Mouse (Mus musculus) liver, embryonic 13.5 days (tissue): ENCODE results near the gene Stx4a. TPM values are rescaled to one million over a fixed set of nuclear protein-coding genes. Genes with fewer than 3 reads are reported as not detected.

Experiments used
- ATAC-seq: fragments of 200-750 bp; cut with Nextera tagmentation; 2 replicates; pipeline ENCODE4 v1.8.0; 2017; ENCODE audit warnings: low read depth, mild to moderate bottlenecking, moderate number of reproducible peaks, moderate library complexity
- DNase-seq: peaks from one replicate; pipeline ENCODE4 v3.0.0; 2022
- H3K27ac ChIP-seq: fragments of 300-500 bp; sonication (generic); 2 replicates; pipeline ENCODE4 v1.5.1; 2015; ENCODE audit warnings: moderate library complexity, mild to moderate bottlenecking, inconsistent platforms
- H3K27me3 ChIP-seq: fragments of 300-500 bp; sonication (generic); 2 replicates; pipeline ENCODE4 v1.6.1; 2015; ENCODE audit warnings: mild to moderate bottlenecking, inconsistent platforms
- H3K36me3 ChIP-seq: fragments of 300-500 bp; sonication (generic); 2 replicates; pipeline ENCODE4 v1.6.1; 2015; ENCODE audit warnings: mild to moderate bottlenecking, inconsistent platforms
- H3K4me1 ChIP-seq: fragments of 300-500 bp; sonication (generic); replicated peaks from 2 replicates; pipeline ENCODE4 v1.6.1; 2015; ENCODE audit warnings: inconsistent platforms
- H3K4me2 ChIP-seq: fragments of 300-500 bp; sonication (generic); 2 replicates; pipeline ENCODE4 v1.6.1; 2015; ENCODE audit warnings: inconsistent platforms, mild to moderate bottlenecking, moderate library complexity
- H3K4me3 ChIP-seq: fragments of 300-500 bp; sonication (generic); replicated peaks from 2 replicates; pipeline ENCODE4 v1.5.1; 2015; ENCODE audit warnings: mild to moderate bottlenecking, inconsistent platforms
- H3K9ac ChIP-seq: fragments of 300-500 bp; sonication (generic); 2 replicates; pipeline ENCODE4 v1.6.1; 2015; ENCODE audit warnings: mild to moderate bottlenecking, inconsistent platforms
- H3K9me3 ChIP-seq: fragments of 300-500 bp; sonication (generic); replicated peaks from 2 replicates; pipeline ENCODE4 v1.6.1; 2016; ENCODE audit warnings: inconsistent platforms
- WGBS: fragments of 180-500 bp; shearing (Covaris S2); methylation state at CpG from one replicate; pipeline ENCODE4 v1.1.7; 2015; ENCODE audit not compliant: insufficient replicate concordance; 5-methylcytosine and 5-hydroxymethylcytosine counted together
- polyA plus RNA-seq: library from polyadenylated mRNA; unstranded; fragments of >200 nt; fragmentation: Nextera tagmentation; extraction: Ambion mirVana; gene quantifications from 2 replicates; pipeline ENCODE4 v1.2.1, GENCODE M21; 2015

Gene Stx4a
- polyA plus RNA-seq, 1 experiment from 2014 or later, result 17.5 TPM

- H3K27ac ChIP-seq, result peak overlapping the region; percentile 92
- DNase-seq, result peak; percentile 30
- H3K4me3 ChIP-seq, result peak overlapping the region; percentile 79
- peaks cover 20% of the 10 kb centered on the region for H3K4me1 ChIP-seq
- WGBS, result 5% methylated on average over 15 of the region's 15 CpGs
- H3K9ac ChIP-seq, result peak overlapping the region; percentile 85
- H3K27me3 ChIP-seq, result no peaks in the 10 kb centered on the region
- peak; percentile 6 for ATAC-seq
- no peaks in the 10 kb centered on the region for H3K9me3 ChIP-seq
- H3K4me2 ChIP-seq, result peak overlapping the region; percentile 100
- H3K36me3 ChIP-seq, result peaks cover 21% of the 10 kb centered on the region
Observed at GRCm38 (mm10) chr7:127840886-127841285, 16.8 kb downstream of the Stx4a start.

- Histone ChIP-seq H3K4me3 (peak overlapping the region; percentile 79), H3K4me2 (peak overlapping the region; percentile 100), H3K27me3 (no peaks in the 10 kb centered on the region), H3K36me3 (peaks cover 27% of the 10 kb centered on the region), H3K4me1 (peaks cover 20% of the 10 kb centered on the region), H3K9me3 (no peaks in the 10 kb centered on the region), H3K9ac (peak overlapping the region; percentile 85), H3K27ac (peak overlapping the region; percentile 92)
- ATAC-seq (peak; percentile 86), DNase-seq (peak; percentile 85)
- WGBS, result under 1% methylated on average over 46 of the region's 46 CpGs
Observed at GRCm38 (mm10) chr7:127841340-127842000, 17.4 kb downstream of the Stx4a start.

DNA sequence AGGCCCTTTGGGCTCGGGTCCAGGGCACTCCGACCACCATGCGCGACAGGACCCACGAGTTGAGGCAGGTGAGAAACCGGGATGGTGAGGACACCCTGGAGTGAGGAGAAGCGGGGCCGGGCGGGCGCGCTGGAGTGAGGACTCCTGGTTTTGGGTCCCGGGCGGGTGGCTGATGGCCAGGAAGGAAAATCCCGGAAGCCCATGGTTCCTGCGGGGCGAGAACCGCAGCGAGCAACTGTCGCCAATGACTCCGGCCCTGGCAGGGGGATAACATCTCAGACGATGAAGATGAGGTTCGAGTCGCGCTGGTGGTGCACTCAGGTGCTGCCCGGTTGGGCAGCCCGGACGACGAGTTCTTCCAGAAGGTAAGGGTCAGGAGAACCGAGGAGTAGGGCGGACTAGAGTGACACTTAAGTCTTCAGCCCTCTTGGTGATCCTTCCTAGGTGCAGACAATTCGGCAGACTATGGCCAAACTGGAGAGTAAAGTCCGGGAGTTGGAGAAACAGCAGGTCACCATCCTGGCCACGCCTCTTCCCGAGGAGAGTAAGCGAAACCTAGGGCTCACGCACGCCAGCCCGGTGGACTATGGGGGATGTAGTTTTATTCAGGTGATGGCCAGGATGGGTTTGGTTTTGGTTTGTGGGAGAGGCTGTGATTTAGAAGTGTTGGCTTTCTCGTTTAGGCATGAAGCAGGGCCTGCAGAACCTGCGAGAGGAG, 18.1 kb downstream of the Stx4a start:
- peak; percentile 75 for DNase-seq
- H3K27me3 ChIP-seq, result no peaks in the 10 kb centered on the region
- H3K4me1 ChIP-seq, result peaks cover 20% of the 10 kb centered on the region
- under 1% methylated on average over 40 of the region's 40 CpGs for WGBS
- ATAC-seq, result peak; percentile 69
- H3K9ac ChIP-seq, result peak overlapping the region; percentile 85
- H3K4me3 ChIP-seq, result peak overlapping the region; percentile 79
- H3K4me2 ChIP-seq, result peak overlapping the region; percentile 100
- peak overlapping the region; percentile 92 for H3K27ac ChIP-seq
- H3K36me3 ChIP-seq, result peaks cover 34% of the 10 kb centered on the region
- H3K9me3 ChIP-seq, result no peaks in the 10 kb centered on the region

- ATAC-seq (peak; percentile 61), DNase-seq (no peak)
- Histone ChIP-seq H3K36me3 (peaks cover 28% of the 10 kb centered on the region), H3K4me1 (peaks cover 19% of the 10 kb centered on the region), H3K4me2 (no peak overlapping the region), H3K4me3 (no peak overlapping the region), H3K9me3 (no peaks in the 10 kb centered on the region), H3K27ac (peak overlapping the region; percentile 53), H3K9ac (peak overlapping the region; percentile 1; the same call in 1 of the 2 replicates), H3K27me3 (no peaks in the 10 kb centered on the region)
- WGBS, result 41% methylated on average over 6 of the region's 6 CpGs
Observed at GRCm38 (mm10) chr7:127849973-127850875, 26.1 kb downstream of the Stx4a start.

DNA sequence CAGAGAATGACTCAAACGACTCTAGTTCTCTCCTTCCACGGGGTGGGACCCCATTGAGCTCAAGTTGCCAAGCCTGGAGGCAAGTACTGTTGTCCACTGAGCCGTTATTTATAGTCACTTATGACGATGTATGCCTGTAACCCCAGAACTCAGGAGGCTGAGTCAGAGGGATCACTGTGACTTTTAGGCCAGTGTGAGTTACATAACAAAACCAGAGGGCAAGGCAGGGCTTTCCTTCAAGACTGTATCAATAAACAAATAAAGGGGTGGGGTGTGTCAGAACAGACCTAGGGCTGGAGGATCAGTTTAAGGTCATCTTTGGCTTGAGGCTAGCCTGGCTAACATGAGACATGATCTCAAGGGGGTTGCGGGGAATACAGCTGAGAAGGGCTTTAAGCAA, 26.8 kb downstream of the Stx4a start:
- no peaks in the 10 kb centered on the region for H3K27me3 ChIP-seq
- no peak overlapping the region for H3K27ac ChIP-seq
- no peak overlapping the region for H3K4me3 ChIP-seq
- no peak overlapping the region for H3K4me2 ChIP-seq
- no peak overlapping the region for H3K9ac ChIP-seq
- WGBS, result 64% methylated on average over 5 of the region's 5 CpGs
- no peak for ATAC-seq
- H3K4me1 ChIP-seq, result peaks cover 19% of the 10 kb centered on the region
- no peaks in the 10 kb centered on the region for H3K9me3 ChIP-seq
- peaks cover 23% of the 10 kb centered on the region for H3K36me3 ChIP-seq
- no peak for DNase-seq

DNA sequence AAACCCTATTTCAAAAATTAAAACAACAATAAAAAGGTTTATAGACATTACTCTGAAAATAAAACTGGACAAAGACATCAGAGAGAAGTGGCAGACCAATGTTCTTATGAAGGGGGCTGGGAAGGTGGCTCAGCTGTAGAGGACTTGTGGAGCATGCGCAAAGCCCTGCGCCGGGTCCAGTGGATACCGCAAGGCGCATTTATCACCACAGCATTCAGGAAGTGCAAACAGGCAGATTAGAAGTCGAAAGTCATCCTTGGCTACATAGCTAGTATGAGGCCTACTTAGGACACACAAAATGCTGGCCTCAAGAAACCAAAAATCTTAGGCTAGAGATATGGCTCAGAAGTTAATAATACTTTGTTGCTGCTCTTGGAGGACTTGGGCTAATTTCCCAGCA, 34.2 kb downstream of the Stx4a start:
- Histone ChIP-seq H3K9ac (no peak overlapping the region), H3K27ac (no peak overlapping the region), H3K9me3 (no peaks in the 10 kb centered on the region), H3K4me3 (no peak overlapping the region), H3K4me2 (no peak overlapping the region), H3K27me3 (no peaks in the 10 kb centered on the region), H3K36me3 (no peaks in the 10 kb centered on the region), H3K4me1 (peaks cover 8% of the 10 kb centered on the region)
- ATAC-seq (peak; percentile 68), DNase-seq (peak; percentile 23)
- WGBS, result 27% methylated on average over 6 of the region's 6 CpGs

DNA sequence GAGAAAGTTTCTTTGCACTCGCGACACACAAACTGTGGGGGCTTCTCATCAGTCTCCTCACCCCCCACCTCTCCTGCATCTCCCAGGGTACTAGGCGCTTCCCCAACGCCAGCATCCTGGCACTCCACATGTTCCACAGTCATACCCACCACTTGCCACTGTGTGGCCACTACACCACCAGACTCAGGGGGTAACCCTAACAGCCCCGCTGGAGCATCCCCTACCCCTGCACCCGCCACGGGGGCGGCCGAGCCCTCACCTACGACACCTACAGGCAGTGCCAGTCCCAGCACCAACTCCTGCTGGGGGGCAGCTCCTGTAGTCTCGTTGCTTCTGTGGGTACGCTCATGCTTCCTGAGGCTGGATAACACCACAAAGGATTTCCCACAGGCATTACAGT, 42.3 kb downstream of the Stx4a start:
- H3K36me3 ChIP-seq, result peaks cover 56% of the 10 kb centered on the region

DNA sequence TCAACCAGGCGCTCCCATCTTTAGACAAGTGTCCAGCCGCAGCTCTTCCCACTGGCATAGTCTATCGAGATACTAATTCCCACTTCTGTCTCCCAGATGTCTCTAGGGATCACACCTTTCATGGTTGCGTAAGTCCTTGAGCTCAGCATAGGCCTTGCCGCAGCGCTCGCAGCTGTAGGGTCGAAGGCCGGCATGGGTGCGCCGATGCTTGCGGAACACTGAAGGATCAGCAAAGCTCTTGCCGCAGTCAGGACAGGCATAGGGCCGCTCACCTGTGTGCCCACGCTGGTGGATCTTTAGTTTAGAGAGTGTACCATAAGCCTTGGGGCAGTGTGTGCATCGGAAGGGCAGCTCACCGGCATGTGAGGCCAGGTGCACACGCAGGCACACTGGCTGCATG, 43.5 kb downstream of the Stx4a start:
- Histone ChIP-seq H3K9me3 (no peaks in the 10 kb centered on the region), H3K27me3 (no peaks in the 10 kb centered on the region), H3K27ac (no peak overlapping the region), H3K36me3 (peaks cover 62% of the 10 kb centered on the region), H3K9ac (no peak overlapping the region), H3K4me3 (no peak overlapping the region), H3K4me1 (peaks cover 24% of the 10 kb centered on the region), H3K4me2 (no peak overlapping the region)
- DNase-seq, result no peak
- WGBS, result 94% methylated on average over 18 of the region's 18 CpGs
- ATAC-seq, result no peak

More for the DNA sequence above, 42.3 kb downstream of the Stx4a start:
- DNase-seq (no peak), ATAC-seq (no peak)
- no peak overlapping the region for H3K4me3 ChIP-seq
- no peaks in the 10 kb centered on the region for H3K27me3 ChIP-seq
- H3K4me1 ChIP-seq, result peaks cover 16% of the 10 kb centered on the region
- H3K27ac ChIP-seq, result no peak overlapping the region
- no peaks in the 10 kb centered on the region for H3K9me3 ChIP-seq
- WGBS, result 84% methylated on average over 12 of the region's 12 CpGs
- H3K9ac ChIP-seq, result no peak overlapping the region
- no peak overlapping the region for H3K4me2 ChIP-seq

GRCm38 (mm10) chr7:127869149-127869810, 45.2 kb downstream of the Stx4a start:
- Histone ChIP-seq H3K4me3 (no peak overlapping the region), H3K9ac (no peak overlapping the region), H3K27ac (no peak overlapping the region), H3K4me1 (peaks cover 38% of the 10 kb centered on the region), H3K9me3 (no peaks in the 10 kb centered on the region), H3K4me2 (no peak overlapping the region), H3K27me3 (no peaks in the 10 kb centered on the region), H3K36me3 (peaks cover 68% of the 10 kb centered on the region)
- ATAC-seq, result no peak
- WGBS, result 76% methylated on average over 3 of the region's 3 CpGs
- DNase-seq, result no peak

DNA sequence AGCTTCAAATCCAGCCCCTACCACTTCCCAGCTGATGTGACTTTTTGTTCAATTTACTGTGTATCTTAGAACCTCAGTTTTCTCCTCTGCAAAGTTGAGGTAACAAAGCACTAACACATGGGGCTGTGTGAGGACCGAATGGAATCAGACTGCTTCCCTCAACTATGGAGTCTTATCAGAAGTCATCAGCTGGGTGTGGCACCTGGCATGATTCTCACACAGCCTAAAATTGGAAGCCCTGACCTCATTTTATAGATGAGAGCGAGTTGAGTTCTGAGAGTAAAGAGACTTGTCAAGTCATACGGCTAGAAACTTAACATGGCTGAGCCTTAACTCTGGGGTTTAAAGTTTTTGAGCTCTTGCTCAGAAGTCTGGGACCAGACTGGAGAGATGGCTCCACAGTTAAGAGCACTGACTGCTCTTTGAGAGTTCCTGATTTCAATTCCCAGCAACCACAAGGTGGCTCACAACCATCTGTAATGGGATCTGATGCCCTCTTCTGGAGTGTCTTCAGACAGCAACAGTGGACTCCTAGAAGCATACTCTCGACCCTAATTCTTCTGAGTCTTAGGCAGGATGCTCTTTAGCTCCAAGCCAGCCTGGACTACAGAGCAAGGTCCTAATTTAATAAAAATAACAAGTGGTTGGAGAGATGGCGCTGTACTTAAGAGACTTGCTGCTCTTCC, 46.2 kb downstream of the Stx4a start:
- Histone ChIP-seq H3K4me3 (no peak overlapping the region), H3K36me3 (peaks cover 60% of the 10 kb centered on the region), H3K27me3 (no peaks in the 10 kb centered on the region), H3K9ac (no peak overlapping the region), H3K27ac (no peak overlapping the region), H3K9me3 (no peaks in the 10 kb centered on the region), H3K4me1 (peaks cover 48% of the 10 kb centered on the region), H3K4me2 (no peak overlapping the region)
- WGBS, result 58% methylated on average over 5 of the region's 5 CpGs
- ATAC-seq, result no peak
- DNase-seq, result no peak
